Comparison of ENCODE assay signal across 17 mouse cellular contexts in the genomic region with DNA sequence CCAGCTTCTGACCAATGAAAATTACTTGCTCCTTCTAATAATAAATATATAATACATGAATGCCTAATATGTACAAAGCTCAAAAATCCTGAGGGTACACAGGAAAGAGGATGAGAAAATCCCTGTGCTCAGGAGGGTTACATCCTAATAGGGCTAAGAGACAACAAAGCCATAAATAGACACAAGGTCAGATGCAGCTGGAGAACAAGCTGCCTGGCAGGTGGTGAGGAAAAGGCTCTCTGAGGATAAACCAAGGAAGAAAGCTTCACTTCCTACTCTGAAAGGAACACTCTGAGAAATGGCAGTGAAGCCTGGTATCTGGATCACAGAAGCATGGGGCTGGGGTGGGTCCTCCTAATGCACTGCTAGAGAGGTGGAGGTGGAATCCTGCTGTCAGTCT. TPM values are rescaled to one million over a fixed set of nuclear protein-coding genes. Genes with fewer than 3 reads are reported as not detected.
DNase-seq lines count a peak whose midpoint lies in the region; ATAC-seq and TF ChIP-seq lines count a peak whose summit lies in the region.
"Had no signal": no experiment of that assay in that cellular context is flagged by ENCODE, and none has a peak within 500 bp of the region (broad histone marks: within the 10 kb centered on the region; RNA-seq: fewer than 3 reads in every experiment).

No protein-coding gene starts in this region.

- H3K9me3 ChIP-seq in heart, postnatal 0 days (replicated peaks; ENCODE audit: control insufficient read depth, low read length): no peaks in the 10 kb centered on the region
- H3K9me3 ChIP-seq: embryonic facial prominence, embryonic 13.5 days; forebrain, embryonic 13.5 days; hindbrain, embryonic 12.5 days; limb, embryonic 10.5 days had no signal

- ATAC-seq in Patski: peak; percentile 29
- ATAC-seq in heart, postnatal 0 days (ENCODE audit: insufficient read depth, low read depth): 0 out of 2 replicates have a peak, but pooled peaks have one; percentile 17
- ATAC-seq: forebrain, embryonic 13.5 days had no signal

- TF ChIP-seq CTCF in left cerebral cortex, adult 2 months (IDR thresholded peaks at IDR 0.05): no peak
- no peak for TF ChIP-seq CTCF in Patski (IDR thresholded peaks at IDR 0.05)
- no peak for TF ChIP-seq CTCF in heart, postnatal 0 days (IDR thresholded peaks at IDR 0.05; ENCODE audit: low read depth)

- DNase-seq in heart, adult 11 months: peak; percentile 87
- no peak for DNase-seq in heart, postnatal 4 days
- no peak for DNase-seq in left cerebral cortex, adult 2 months (ENCODE audit: extremely low spot score in 1 of 2, low spot score in 2 of 2)
- no peak for DNase-seq in left cerebral cortex, postnatal 14 days (ENCODE audit: low spot score in 2 of 2)
- DNase-seq in Patski (ENCODE audit: low read depth, low spot score): no peak
- no peak for DNase-seq in heart, postnatal 0 days (ENCODE audit: low spot score)
- DNase-seq in right cerebral cortex, postnatal 10 days (ENCODE audit: low spot score in 2 of 2): no peak
- no peak for DNase-seq in urinary bladder, postnatal 14 days (ENCODE audit: low spot score)

- CTCF ChIA-PET in Patski (lab: Charles Lee): interaction anchor here (0.9 to 4.0 kb wide), 32 partner anchors 9 to 407 kb away, joined by 3 to 52 read pairs (median 6); partner anchors contain the start of gene Lsm14a

- peaks cover 21% of the 10 kb centered on the region for H3K36me3 ChIP-seq in heart, postnatal 0 days (replicated peaks; ENCODE audit: control insufficient read depth, insufficient read depth, low read length)

- H3K4me3 ChIP-seq in left cerebral cortex, adult 2 months: no peak overlapping the region
- no peak overlapping the region for H3K4me3 ChIP-seq in heart, postnatal 0 days (ENCODE audit: low read depth, low read length)
- H3K4me3 ChIP-seq: embryonic facial prominence, embryonic 13.5 days; forebrain, embryonic 13.5 days; hindbrain, embryonic 12.5 days; limb, embryonic 10.5 days had no signal

- intact Hi-C loops in left cerebral cortex, adult 2 months (cut with DNase I): loop anchor here (2.0 to 5.0 kb wide), 2 partner anchors 46 to 82 kb away; partner anchors contain the start of gene 4931406P16Rik
- intact Hi-C loops in left cerebral cortex, postnatal 14 days (cut with DNase I): loop anchor here (5.0 kb wide), 3 partner anchors 46 to 91 kb away; partner anchors contain the start of gene 4931406P16Rik

- peak overlapping the region; percentile 1; the same call in 1 of the 2 replicates for H3K27ac ChIP-seq in left cerebral cortex, adult 2 months
- peak overlapping the region; percentile 78 for H3K27ac ChIP-seq in heart, postnatal 0 days (ENCODE audit: low read depth)
- H3K27ac ChIP-seq: embryonic facial prominence, embryonic 13.5 days; forebrain, embryonic 13.5 days; hindbrain, embryonic 12.5 days; limb, embryonic 10.5 days had no signal

- no peaks in the 10 kb centered on the region for H3K27me3 ChIP-seq in Patski
- no peaks in the 10 kb centered on the region for H3K27me3 ChIP-seq in heart, postnatal 0 days (ENCODE audit: control insufficient read depth, insufficient read depth, low read length)
- H3K27me3 ChIP-seq: embryonic facial prominence, embryonic 13.5 days; forebrain, embryonic 13.5 days; hindbrain, embryonic 12.5 days had no signal

- H3K9ac ChIP-seq in heart, postnatal 0 days (replicated peaks; ENCODE audit: low read depth, low read length): no peak overlapping the region
- H3K9ac ChIP-seq: embryonic facial prominence, embryonic 13.5 days; forebrain, embryonic 13.5 days; hindbrain, embryonic 12.5 days had no signal

- POLR2A ChIA-PET in Patski (lab: Charles Lee): interaction anchor here (0.7 to 1.4 kb wide), 4 partner anchors 9 to 128 kb away, joined by 3 to 6 read pairs (median 4); no protein-coding TSS in a partner anchor

- in situ Hi-C loops in Patski (cut with MboI; ENCODE audit: low pct_unique_long_range_greater_than_20kb): loop anchor here (25.0 kb wide), 1 partner anchor 396 kb away; the partner anchor contains the start of gene Kctd15

- peak overlapping the region; percentile 8; the same call in 1 of the 2 replicates for H3K4me2 ChIP-seq in heart, postnatal 0 days (ENCODE audit: low read depth, low read length)
- H3K4me2 ChIP-seq: embryonic facial prominence, embryonic 13.5 days; forebrain, embryonic 13.5 days; hindbrain, embryonic 12.5 days; midbrain, embryonic 11.5 days had no signal

- no peak for TF ChIP-seq EP300 in heart, postnatal 0 days (IDR thresholded peaks at IDR 0.05; ENCODE audit: low read depth)

- H3K4me1 ChIP-seq in heart, postnatal 0 days (ENCODE audit: control insufficient read depth, insufficient read depth): peaks cover 34% of the 10 kb centered on the region
- H3K4me1 ChIP-seq: hindbrain, embryonic 12.5 days; limb, embryonic 10.5 days had no signal

RNA-seq across cellular contexts. Expression of gene Gm6096, which starts 15.6 kb away (rescaled TPM):
- not detected for total RNA-seq in heart, postnatal 4 days (2021)
- total RNA-seq in left cerebral cortex, adult 2 months (2021): not detected
- not detected for total RNA-seq in left cerebral cortex, postnatal 14 days (2021)
- 0.24 TPM for polyA plus RNA-seq in Patski (2021)
- not detected in 2 replicates for total RNA-seq in heart, postnatal 0 days (2014; rRNA removed; ENCODE audit: low replicate concordance)
- polyA plus RNA-seq in heart, postnatal 0 days (2015; fragmentation: Nextera tagmentation; extraction: Ambion mirVana): 0.32 TPM in 1 of 2 replicates, not detected in the other
- total RNA-seq: ES-E14; gastrocnemius, adult 8-10 months; layer of hippocampus, postnatal 14 days had no signal
- polyA plus RNA-seq: embryonic facial prominence, embryonic 13.5 days; forebrain, embryonic 13.5 days; hindbrain, embryonic 12.5 days; limb, embryonic 10.5 days; lung, adult 2 months; midbrain, embryonic 11.5 days had no signal

RNA-seq across cellular contexts. Expression of gene Gpi1, which starts 36.3 kb away (rescaled TPM):
- 100 to 1,000 TPM; 621 to 625 TPM for total RNA-seq in heart, postnatal 4 days (2021)
- 100 to 1,000 TPM; 642 to 716 TPM for total RNA-seq in left cerebral cortex, adult 2 months (2021)
- 100 to 1,000 TPM; 676 to 689 TPM for total RNA-seq in left cerebral cortex, postnatal 14 days (2021)
- 845 TPM for polyA plus RNA-seq in Patski (2021)
- 645 and 692 TPM in 2 replicates for total RNA-seq in heart, postnatal 0 days (2014; rRNA removed; ENCODE audit: low replicate concordance)
- 587 and 618 TPM in 2 replicates for polyA plus RNA-seq in heart, postnatal 0 days (2015; fragmentation: Nextera tagmentation; extraction: Ambion mirVana)

RNA-seq across cellular contexts. Expression of gene 4931406P16Rik, which starts 46.9 kb away (rescaled TPM):
- 10 to 100 TPM; 85.5 to 89.9 TPM for total RNA-seq in heart, postnatal 4 days (2021)
- 10 to 100 TPM; 40.7 to 42.8 TPM for total RNA-seq in left cerebral cortex, adult 2 months (2021)
- 10 to 100 TPM; 40.2 to 49.3 TPM for total RNA-seq in left cerebral cortex, postnatal 14 days (2021)
- 30.9 TPM for polyA plus RNA-seq in Patski (2021)
- total RNA-seq in heart, postnatal 0 days (2014; rRNA removed; ENCODE audit: low replicate concordance): 62.1 and 67.8 TPM in 2 replicates
- polyA plus RNA-seq in heart, postnatal 0 days (2015; fragmentation: Nextera tagmentation; extraction: Ambion mirVana): 25.4 and 25.9 TPM in 2 replicates
